Mouse (Mus musculus): Measurements from ENCODE around the gene Tmcc3. TPM values are rescaled to one million over a fixed set of nuclear protein-coding genes. Genes with fewer than 3 reads are reported as not detected.
A peak's percentile ranks its signal among the peaks of the same experiment; 100 is the strongest.

Tmcc3 gene
- polyA plus RNA-seq, 1 experiment from 2014 or later, result 2.3 TPM

DNA sequence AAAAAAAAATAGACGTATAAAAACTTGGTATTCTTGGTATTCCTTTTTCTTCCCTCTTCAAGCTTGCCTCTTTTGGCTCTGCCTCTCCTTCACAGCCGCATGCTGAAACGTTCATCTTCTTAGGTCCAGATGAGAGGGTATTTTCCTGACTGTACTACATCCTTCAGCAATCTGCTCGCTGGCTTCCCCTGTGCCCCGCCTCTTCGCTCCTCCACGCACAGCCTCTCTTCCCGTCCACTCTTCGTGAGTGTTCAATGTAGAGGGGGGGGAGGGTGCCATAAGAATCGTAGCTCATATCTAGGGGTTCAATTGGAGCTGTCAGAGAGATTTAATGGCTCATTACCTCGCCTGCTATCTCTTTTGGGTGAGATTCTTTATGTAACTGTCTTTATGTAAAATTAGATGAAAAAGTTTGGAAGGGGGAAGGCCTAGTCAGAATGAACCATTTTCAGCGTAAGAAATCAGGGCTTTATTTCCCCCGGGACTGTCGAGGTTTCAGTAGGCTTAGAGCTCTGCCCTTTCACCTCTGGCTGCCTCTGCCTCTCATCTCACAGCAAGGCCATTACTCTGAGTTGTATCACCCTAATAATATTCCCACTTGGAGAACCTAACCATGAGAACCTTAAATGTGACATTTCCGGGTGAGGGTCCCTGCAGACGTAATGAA lies 188.6 kb downstream of the Tmcc3 start:
- 0 out of 2 replicates have a peak overlapping the region, but pooled peaks have one; percentile 2 for H3K27ac ChIP-seq
- WGBS, result 45% methylated on average over 16 of the region's 16 CpGs
- no peaks in the 10 kb centered on the region for H3K9me3 ChIP-seq
- H3K27me3 ChIP-seq (ENCODE audit: poor library complexity, severe bottlenecking), result no peaks in the 10 kb centered on the region
- peaks cover 40% of the 10 kb centered on the region for H3K4me1 ChIP-seq
- H3K4me3 ChIP-seq, result no peak overlapping the region
- no peaks in the 10 kb centered on the region for H3K36me3 ChIP-seq (replicated peaks)
- DNase-seq (ENCODE audit: extremely low spot score, low spot score), result no peak

DNA sequence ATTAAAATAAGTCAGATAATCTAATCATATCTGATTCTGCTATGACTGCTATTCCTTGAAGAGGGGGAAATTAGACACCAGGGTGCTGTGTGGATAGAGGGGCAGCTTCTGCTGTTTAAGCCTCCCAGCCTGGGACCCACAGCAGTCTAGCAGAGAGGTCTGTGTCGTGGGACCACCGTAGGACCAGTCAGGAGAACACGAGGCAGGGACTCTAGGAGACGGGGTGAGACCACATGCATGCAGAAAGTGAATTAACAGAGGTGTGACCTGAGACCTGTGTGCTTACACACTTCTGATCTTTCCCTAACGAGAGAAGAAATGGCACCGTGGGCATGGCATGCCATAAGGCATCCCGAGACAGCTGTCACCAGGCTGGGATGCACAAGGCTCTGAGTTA lies 189.1 kb downstream of the Tmcc3 start:
- Histone ChIP-seq H3K4me1 (peaks cover 37% of the 10 kb centered on the region), H3K9me3 (no peaks in the 10 kb centered on the region), H3K36me3 (replicated peaks) (no peaks in the 10 kb centered on the region), H3K27ac (0 out of 2 replicates have a peak overlapping the region, but pooled peaks have one; percentile 2), H3K4me3 (no peak overlapping the region), H3K27me3 (ENCODE audit: poor library complexity, severe bottlenecking) (no peaks in the 10 kb centered on the region)
- WGBS, result 76% methylated on average over 7 of the region's 7 CpGs
- DNase-seq (ENCODE audit: extremely low spot score, low spot score), result no peak

DNA sequence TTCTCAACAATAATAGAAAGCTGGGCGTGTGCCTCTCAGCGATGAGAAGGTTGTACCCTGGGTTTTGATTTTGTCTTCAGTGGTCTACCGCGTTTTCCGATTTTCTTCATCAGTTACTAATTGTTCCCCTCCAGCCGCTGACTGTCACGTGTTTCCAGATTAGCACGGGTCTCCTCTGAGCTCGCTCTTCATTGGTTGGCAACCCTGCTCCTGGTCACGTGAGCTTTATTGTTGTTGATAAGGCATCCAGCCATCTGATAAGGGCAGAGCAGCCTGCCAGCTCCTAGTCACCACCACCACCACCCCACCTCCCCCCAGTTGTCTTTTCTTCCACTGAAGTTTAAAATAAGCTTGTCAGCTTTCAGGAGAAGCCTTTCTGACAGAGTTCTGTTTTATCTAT lies 190.0 kb downstream of the Tmcc3 start:
- H3K27ac ChIP-seq, result no peak overlapping the region
- H3K27me3 ChIP-seq (ENCODE audit: poor library complexity, severe bottlenecking), result no peaks in the 10 kb centered on the region
- peaks cover 27% of the 10 kb centered on the region for H3K4me1 ChIP-seq
- no peaks in the 10 kb centered on the region for H3K36me3 ChIP-seq (replicated peaks)
- no peaks in the 10 kb centered on the region for H3K9me3 ChIP-seq
- H3K4me3 ChIP-seq, result no peak overlapping the region
- 90% methylated on average over 10 of the region's 10 CpGs for WGBS
- no peak for DNase-seq (ENCODE audit: extremely low spot score, low spot score)

DNA sequence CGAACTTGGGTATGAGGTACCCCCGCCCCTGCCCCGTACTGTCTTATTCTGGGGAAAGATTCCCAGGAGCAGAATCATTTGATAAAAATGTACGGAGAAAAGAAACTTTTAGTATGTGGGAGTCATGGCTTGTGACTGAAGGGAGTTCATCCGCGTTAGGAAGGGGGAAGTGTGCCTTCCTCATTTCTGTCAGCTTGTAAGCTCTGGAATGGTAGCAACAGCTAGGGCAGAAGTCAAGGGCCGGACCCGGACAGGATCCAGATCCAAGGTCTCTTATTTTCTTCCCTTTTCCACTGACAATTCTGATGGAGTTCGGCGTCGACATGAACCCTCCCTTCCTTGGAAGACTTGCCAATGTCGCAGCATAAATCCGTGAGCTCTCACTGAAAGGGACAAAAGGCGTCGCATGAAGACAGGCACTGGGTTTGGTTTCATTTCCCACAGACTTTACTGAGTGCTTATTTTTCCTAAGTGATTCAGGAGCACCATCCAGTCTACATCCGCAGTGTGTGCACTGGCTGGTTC lies 193.6 kb downstream of the Tmcc3 start:
- Histone ChIP-seq H3K4me1 (peaks cover 9% of the 10 kb centered on the region), H3K27ac (no peak overlapping the region), H3K9me3 (no peaks in the 10 kb centered on the region), H3K36me3 (replicated peaks) (no peaks in the 10 kb centered on the region), H3K27me3 (ENCODE audit: poor library complexity, severe bottlenecking) (no peaks in the 10 kb centered on the region), H3K4me3 (no peak overlapping the region)
- 83% methylated on average over 16 of the region's 16 CpGs for WGBS
- no peak for DNase-seq (ENCODE audit: extremely low spot score, low spot score)

DNA sequence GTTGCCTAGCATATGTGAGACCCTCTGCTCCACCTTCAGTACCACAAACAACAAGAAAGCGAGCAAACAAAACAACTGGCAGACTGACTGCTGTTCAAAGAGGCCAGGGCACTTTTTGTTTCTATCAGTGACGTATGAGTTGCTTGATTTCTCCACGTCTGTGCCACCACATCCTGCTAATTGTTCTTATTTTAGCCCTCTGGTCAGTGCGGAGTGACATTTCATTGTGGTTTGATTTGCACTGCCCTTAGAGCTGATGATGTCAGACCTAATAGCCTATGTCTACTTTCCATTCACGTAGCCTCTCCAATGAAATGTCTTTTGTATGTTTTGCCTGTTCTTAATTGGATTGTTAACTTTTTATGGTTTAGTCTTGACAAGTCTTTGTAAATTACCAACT lies 197.1 kb downstream of the Tmcc3 start:
- 74% methylated on average over 5 of the region's 5 CpGs for WGBS
- Histone ChIP-seq H3K27me3 (ENCODE audit: poor library complexity, severe bottlenecking) (peaks cover 24% of the 10 kb centered on the region), H3K36me3 (replicated peaks) (no peaks in the 10 kb centered on the region), H3K4me3 (no peak overlapping the region), H3K27ac (no peak overlapping the region), H3K9me3 (no peaks in the 10 kb centered on the region), H3K4me1 (peaks cover 3% of the 10 kb centered on the region)
- DNase-seq (ENCODE audit: extremely low spot score, low spot score), result no peak

DNA sequence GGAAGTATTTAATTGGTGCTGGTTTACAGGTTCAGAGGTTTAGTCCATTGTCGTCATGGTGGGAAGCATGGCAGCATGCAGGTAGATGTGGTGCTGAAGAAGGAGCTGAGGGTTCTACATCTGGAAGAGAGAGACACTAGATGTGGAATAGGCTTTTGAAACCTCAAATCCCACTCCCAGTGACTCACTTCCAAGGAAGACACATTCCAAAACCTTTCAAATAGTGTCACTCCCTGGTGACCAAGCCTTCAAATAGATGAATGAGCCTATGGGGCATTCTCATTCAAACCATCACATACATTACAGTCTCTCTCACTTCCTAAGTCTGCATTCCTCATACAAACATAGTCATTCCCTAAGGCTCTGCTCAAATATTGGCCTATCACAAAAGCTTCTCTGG lies 201.0 kb downstream of the Tmcc3 start:
- no peak for DNase-seq (ENCODE audit: extremely low spot score, low spot score)
- 94% methylated on average over 1 of the region's 1 CpGs for WGBS
- peaks cover 63% of the 10 kb centered on the region for H3K27me3 ChIP-seq (ENCODE audit: poor library complexity, severe bottlenecking)
- H3K4me3 ChIP-seq, result no peak overlapping the region
- H3K36me3 ChIP-seq (replicated peaks), result no peaks in the 10 kb centered on the region
- peaks cover 39% of the 10 kb centered on the region for H3K4me1 ChIP-seq
- H3K27ac ChIP-seq, result no peak overlapping the region
- H3K9me3 ChIP-seq, result no peaks in the 10 kb centered on the region

DNA sequence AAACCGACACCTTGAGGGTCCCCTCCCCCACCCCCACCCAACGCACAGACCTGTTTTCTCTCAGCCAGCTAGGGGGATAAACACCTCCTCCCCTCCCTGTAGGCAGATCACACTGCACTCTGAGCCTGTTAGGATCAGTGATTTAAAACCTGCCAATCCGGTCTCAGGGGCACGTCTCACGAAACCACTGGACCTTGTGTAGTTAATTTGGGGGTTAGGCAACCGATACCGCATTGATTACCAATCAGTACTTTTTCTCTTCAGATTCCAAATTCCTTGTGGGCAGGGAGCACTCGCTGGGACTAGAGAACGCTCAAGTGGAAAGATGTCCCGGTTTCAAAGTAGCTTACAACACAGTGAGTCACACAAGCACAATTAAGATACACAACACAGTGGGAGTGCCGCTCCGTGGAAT lies 202.3 kb downstream of the Tmcc3 start:
- DNase-seq (ENCODE audit: extremely low spot score, low spot score), result no peak
- no peak overlapping the region for H3K27ac ChIP-seq
- peaks cover 39% of the 10 kb centered on the region for H3K4me1 ChIP-seq
- H3K4me3 ChIP-seq, result peak overlapping the region; percentile 84
- no peaks in the 10 kb centered on the region for H3K36me3 ChIP-seq (replicated peaks)
- H3K9me3 ChIP-seq, result no peaks in the 10 kb centered on the region
- under 1% methylated on average over 12 of the region's 12 CpGs for WGBS
- peaks cover 75% of the 10 kb centered on the region for H3K27me3 ChIP-seq (ENCODE audit: poor library complexity, severe bottlenecking)

DNA sequence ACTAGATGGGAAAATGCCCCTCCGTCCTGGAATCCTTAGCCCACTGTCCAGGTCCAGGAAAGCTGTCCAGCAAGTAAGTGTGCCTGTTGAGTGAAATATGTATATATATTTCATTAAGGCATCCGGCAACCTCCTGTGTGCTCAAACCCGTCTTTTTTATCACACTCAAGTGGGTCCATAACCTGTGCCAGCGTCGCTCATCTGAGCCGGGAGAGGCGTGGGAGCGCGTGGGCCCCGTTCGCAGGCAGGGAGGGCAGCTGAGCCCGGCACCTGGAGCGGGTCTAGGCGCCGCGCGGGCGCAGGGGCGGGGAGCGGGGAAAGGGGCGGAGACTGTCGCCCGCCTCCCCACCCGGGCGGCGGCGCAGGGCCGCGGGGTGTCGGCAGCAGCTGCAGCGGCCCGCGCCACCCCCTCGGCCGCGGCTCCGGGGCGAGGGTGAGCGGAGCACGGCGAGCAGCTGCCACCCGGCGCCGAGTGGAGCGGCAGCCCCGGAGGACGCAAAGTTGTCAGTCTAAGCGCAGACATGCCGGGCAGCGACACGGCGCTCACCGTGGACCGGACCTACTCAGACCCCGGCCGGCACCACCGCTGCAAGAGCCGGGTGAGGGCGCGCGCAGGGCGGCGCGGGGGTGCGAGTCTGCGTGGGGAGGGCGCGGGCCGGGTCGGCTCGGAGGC lies 202.9 kb downstream of the Tmcc3 start:
- Histone ChIP-seq H3K4me1 (peaks cover 39% of the 10 kb centered on the region), H3K36me3 (replicated peaks) (no peaks in the 10 kb centered on the region), H3K9me3 (no peaks in the 10 kb centered on the region), H3K27ac (peak overlapping the region; percentile 85), H3K27me3 (ENCODE audit: poor library complexity, severe bottlenecking) (peaks cover 80% of the 10 kb centered on the region), H3K4me3 (peak overlapping the region; percentile 84)
- DNase-seq (ENCODE audit: extremely low spot score, low spot score), result peak; percentile 30
- WGBS, result under 1% methylated on average over 71 of the region's 71 CpGs

DNA sequence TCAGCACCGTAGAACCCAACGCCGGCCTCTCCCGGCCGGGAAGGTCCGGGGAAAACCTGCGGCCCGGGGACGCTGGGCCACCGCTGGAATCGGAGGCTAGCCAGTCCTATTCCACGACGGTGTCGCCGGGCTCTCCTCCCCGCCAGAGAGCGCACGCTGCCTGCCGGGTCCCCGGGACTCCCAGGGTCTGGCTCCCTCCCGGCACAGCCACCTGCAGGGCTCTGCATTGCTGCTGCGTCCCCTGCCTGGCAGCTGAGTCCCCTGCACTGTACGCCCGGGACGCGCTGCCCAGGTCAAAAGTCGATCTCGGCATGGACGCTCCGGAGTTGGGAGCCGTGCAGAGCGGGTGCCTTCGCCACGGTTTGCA lies 203.4 kb downstream of the Tmcc3 start:
- Histone ChIP-seq H3K36me3 (replicated peaks) (no peaks in the 10 kb centered on the region), H3K4me3 (peak overlapping the region; percentile 84), H3K4me1 (peaks cover 43% of the 10 kb centered on the region), H3K27me3 (ENCODE audit: poor library complexity, severe bottlenecking) (peaks cover 84% of the 10 kb centered on the region), H3K27ac (peak overlapping the region; percentile 85), H3K9me3 (no peaks in the 10 kb centered on the region)
- under 1% methylated on average over 34 of the region's 34 CpGs for WGBS
- peak; percentile 76 for DNase-seq (ENCODE audit: extremely low spot score, low spot score)

DNA sequence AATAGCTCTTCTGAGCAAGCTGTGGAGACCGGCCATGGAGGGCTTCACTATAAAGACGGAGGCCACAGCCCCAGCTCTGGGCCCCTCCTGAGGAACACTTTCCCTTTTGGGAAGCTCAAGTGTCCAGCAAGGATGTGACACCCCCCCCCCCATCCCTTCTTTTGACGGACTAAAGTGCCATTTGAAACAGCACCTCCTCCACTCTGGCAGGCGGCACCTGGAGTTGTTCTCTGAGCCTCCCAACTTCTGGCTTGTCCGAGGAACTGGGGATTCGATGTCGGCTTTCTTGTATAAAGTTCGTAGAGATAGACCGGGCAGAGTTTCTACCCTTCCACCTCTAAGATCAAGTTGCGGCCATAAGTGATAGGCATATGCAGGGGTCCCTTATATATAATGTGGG lies 203.8 kb downstream of the Tmcc3 start:
- DNase-seq (ENCODE audit: extremely low spot score, low spot score), result no peak
- WGBS, result 1% methylated on average over 10 of the region's 10 CpGs
- H3K4me3 ChIP-seq, result peak overlapping the region; percentile 84
- H3K27me3 ChIP-seq (ENCODE audit: poor library complexity, severe bottlenecking), result peaks cover 84% of the 10 kb centered on the region
- no peaks in the 10 kb centered on the region for H3K36me3 ChIP-seq (replicated peaks)
- peaks cover 47% of the 10 kb centered on the region for H3K4me1 ChIP-seq
- H3K9me3 ChIP-seq, result no peaks in the 10 kb centered on the region
- H3K27ac ChIP-seq, result peak overlapping the region; percentile 85

DNA sequence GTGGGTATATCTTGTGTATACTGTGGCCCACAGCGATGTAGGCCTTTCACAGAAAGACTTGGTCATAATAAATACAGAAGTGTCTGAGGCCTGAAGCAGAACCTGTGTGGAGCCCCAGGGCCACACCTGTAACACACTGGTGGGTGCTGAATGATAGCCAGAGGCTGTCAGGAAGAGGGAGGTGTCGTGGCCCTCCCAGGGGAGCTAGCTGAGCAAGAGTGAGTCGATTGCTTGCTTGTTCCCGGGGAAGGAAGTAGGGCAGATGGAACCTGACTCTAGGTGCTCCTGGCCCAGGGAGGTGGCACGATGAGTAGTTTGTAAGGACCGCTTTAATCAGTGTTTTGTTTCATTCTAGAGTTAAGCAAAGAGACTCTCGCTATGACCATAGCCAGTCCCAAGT lies 208.1 kb downstream of the Tmcc3 start:
- Histone ChIP-seq H3K4me3 (no peak overlapping the region), H3K36me3 (replicated peaks) (no peaks in the 10 kb centered on the region), H3K9me3 (no peaks in the 10 kb centered on the region), H3K27ac (no peak overlapping the region), H3K4me1 (peaks cover 69% of the 10 kb centered on the region), H3K27me3 (ENCODE audit: poor library complexity, severe bottlenecking) (peaks cover 68% of the 10 kb centered on the region)
- no peak for DNase-seq (ENCODE audit: extremely low spot score, low spot score)
- 58% methylated on average over 7 of the region's 7 CpGs for WGBS

DNA sequence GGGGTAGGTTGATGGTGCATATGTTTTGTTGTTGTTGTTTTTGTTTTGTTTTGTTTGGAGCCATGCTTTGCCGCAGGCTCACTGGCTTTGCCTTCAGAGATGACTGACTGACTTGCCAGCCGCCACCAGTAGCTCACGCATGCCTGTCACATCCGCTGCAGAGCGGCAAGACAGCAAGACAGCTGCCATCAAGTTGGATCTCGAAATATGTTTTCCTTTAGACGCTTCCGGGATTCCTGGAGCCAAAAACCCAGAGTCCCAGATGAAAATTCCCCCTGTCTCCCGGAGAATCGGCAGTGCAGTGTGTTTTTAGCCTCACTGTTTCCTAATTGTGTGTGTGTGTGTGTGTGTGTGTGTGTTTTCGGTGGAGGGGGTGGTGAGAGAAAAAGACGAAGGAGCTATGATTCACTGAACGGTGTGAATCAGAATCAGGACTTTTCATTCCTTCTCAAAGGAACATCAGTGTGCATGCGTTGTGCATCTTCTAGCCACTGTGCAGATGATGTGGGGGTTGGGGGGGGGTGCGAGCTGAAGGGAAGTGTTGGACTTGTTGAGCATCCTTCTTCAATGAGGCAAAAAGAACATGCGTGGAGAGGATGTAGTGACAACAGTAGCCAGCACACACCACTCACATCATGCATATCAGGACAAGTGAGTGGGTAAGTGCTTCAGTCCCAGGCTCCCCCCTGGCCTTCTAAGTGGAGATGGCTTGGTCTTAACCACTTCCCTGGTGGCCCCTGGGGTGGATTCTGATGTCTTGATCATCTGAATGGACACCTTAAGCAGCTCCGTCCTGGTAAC lies 208.8 kb downstream of the Tmcc3 start:
- H3K4me3 ChIP-seq, result peak overlapping the region; percentile 2; the same call in 1 of the 2 replicates
- peak; percentile 38 for DNase-seq (ENCODE audit: extremely low spot score, low spot score)
- H3K4me1 ChIP-seq, result peaks cover 64% of the 10 kb centered on the region
- no peak overlapping the region for H3K27ac ChIP-seq
- no peaks in the 10 kb centered on the region for H3K36me3 ChIP-seq (replicated peaks)
- WGBS, result 55% methylated on average over 17 of the region's 17 CpGs
- peaks cover 61% of the 10 kb centered on the region for H3K27me3 ChIP-seq (ENCODE audit: poor library complexity, severe bottlenecking)
- no peaks in the 10 kb centered on the region for H3K9me3 ChIP-seq

DNA sequence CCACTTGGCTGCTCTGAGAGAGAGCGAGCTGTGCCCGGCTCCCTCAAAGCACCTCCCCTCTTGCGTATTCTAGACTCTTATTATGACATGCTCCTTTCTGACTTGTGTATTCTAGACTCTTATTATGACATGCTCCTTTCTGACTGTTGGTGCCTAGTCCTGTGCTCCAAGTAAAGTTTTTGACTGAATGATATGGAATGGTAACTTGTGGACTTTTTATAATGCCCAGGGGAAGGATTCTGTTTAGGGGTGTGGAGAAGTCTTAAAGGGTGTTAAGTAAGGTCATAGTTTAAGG lies 209.3 kb downstream of the Tmcc3 start:
- H3K27me3 ChIP-seq (ENCODE audit: poor library complexity, severe bottlenecking), result peaks cover 56% of the 10 kb centered on the region
- 21% methylated on average over 3 of the region's 3 CpGs for WGBS
- H3K27ac ChIP-seq, result no peak overlapping the region
- H3K36me3 ChIP-seq (replicated peaks), result no peaks in the 10 kb centered on the region
- H3K9me3 ChIP-seq, result no peaks in the 10 kb centered on the region
- H3K4me1 ChIP-seq, result peaks cover 59% of the 10 kb centered on the region
- H3K4me3 ChIP-seq, result no peak overlapping the region
- DNase-seq (ENCODE audit: extremely low spot score, low spot score), result no peak
